Mouse (Mus musculus): Measurements from ENCODE around the gene Pacsin2. TPM values are rescaled to one million over a fixed set of nuclear protein-coding genes. Genes with fewer than 3 reads are reported as not detected.
"Not testable (repeated sequence)": the region's sequence is repeated elsewhere in the genome, so short reads cannot be mapped to it uniquely, and the experiment has no call there.

Pacsin2 gene
- polyA plus RNA-seq, 1 experiment from 2014 or later, result 53.0 TPM

DNA sequence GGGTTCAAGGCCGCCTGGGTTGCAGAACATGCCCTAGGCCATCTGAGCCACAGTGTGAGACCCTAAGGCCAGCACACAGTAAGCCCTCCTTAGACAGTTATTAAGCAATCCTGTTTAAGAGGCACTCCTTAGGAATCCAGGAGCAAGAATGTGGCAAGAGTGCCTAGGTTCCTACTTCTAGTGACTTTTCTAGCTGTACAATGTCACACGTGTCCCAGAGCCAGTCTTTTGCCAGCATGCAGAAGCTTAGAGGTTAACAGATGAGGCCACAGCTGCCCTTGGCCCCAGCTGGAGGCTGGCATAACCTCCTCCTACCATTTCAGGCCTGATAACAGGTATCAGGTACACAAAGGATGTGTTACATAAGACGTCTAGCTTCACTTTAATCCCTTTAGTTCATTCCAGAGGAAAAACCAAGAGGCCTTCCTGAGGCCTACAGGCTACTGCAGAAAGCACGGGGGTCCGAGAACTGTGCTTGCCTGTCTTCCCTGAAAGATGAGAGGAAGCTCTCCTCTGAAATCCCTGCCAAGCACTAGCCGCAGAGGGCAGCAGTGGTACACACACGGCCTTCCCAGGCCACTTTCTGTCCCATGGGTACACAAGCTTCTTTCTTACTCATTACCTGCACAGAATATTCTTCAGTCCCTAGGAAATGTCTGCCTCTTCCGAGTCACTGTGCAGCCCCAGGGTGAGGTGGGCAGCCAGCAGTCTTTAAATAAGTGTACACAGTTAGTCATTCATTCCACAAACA is 55.5 kb downstream of the Pacsin2 start:
- Histone ChIP-seq H3K27me3 (ENCODE audit: control insufficient read depth, insufficient read depth, low read length) (no peaks in the 10 kb centered on the region), H3K4me2 (ENCODE audit: low read length) (no peak overlapping the region), H3K27ac (replicated peaks in 1 of 2; ENCODE audit: control insufficient read depth in 1 of 2, insufficient read depth in 1 of 2, low read depth in 2 of 2, low read length in 2 of 2) (no peak overlapping the region), H3K36me3 (ENCODE audit: control insufficient read depth, insufficient read depth, low read length) (0 out of 2 replicates have a peak, but pooled peaks cover 3% of the 10 kb centered on the region), H3K4me1 (ENCODE audit: control insufficient read depth in 2 of 2, insufficient read depth in 2 of 2, low read length in 2 of 2) (peaks cover 22 to 48% of the 10 kb centered on the region in 2 experiments), H3K9me3 (ENCODE audit: control insufficient read depth, low read length) (no peaks in the 10 kb centered on the region), H3K4me3 (ENCODE audit: control insufficient read depth in 1 of 2, insufficient read depth in 1 of 2, low read depth in 1 of 2, low read length in 2 of 2) (no peak overlapping the region), H3K9ac (ENCODE audit: low read length) (no peak overlapping the region)
- 56% methylated on average over 8 of the region's 8 CpGs for WGBS
- ATAC-seq (ENCODE audit: insufficient number of reproducible peaks, insufficient read depth, low FRiP score, low read depth), result no peak

GRCm38 (mm10) chr15:83408216-83408615 is 56.2 kb downstream of the Pacsin2 start:
- no peak for ATAC-seq (ENCODE audit: insufficient number of reproducible peaks, insufficient read depth, low FRiP score, low read depth)
- H3K27ac ChIP-seq (replicated peaks in 1 of 2; ENCODE audit: control insufficient read depth in 1 of 2, insufficient read depth in 1 of 2, low read depth in 2 of 2, low read length in 2 of 2), result no peak overlapping the region

GRCm38 (mm10) chr15:83407502-83407901 is 56.9 kb downstream of the Pacsin2 start:
- no peak overlapping the region for H3K4me2 ChIP-seq (ENCODE audit: low read length)
- no peaks in the 10 kb centered on the region for H3K27me3 ChIP-seq (ENCODE audit: control insufficient read depth, insufficient read depth, low read length)
- no peak overlapping the region for H3K27ac ChIP-seq (replicated peaks in 1 of 2; ENCODE audit: control insufficient read depth in 1 of 2, insufficient read depth in 1 of 2, low read depth in 2 of 2, low read length in 2 of 2)
- H3K4me1 ChIP-seq (ENCODE audit: control insufficient read depth in 2 of 2, insufficient read depth in 2 of 2, low read length in 2 of 2), result peaks cover 22 to 54% of the 10 kb centered on the region in 2 experiments
- H3K36me3 ChIP-seq (ENCODE audit: control insufficient read depth, insufficient read depth, low read length), result 0 out of 2 replicates have a peak, but pooled peaks cover 1% of the 10 kb centered on the region
- no peak overlapping the region for H3K4me3 ChIP-seq (ENCODE audit: control insufficient read depth in 1 of 2, insufficient read depth in 1 of 2, low read depth in 1 of 2, low read length in 2 of 2)
- 65% methylated on average over 5 of the region's 5 CpGs for WGBS
- ATAC-seq (ENCODE audit: insufficient number of reproducible peaks, insufficient read depth, low FRiP score, low read depth), result no peak
- H3K9me3 ChIP-seq (ENCODE audit: control insufficient read depth, low read length), result no peaks in the 10 kb centered on the region
- H3K9ac ChIP-seq (ENCODE audit: low read length), result no peak overlapping the region

More at GRCm38 (mm10) chr15:83408216-83408615, 56.2 kb downstream of the Pacsin2 start:
- WGBS, result 81% methylated on average over 5 of the region's 5 CpGs
- Histone ChIP-seq H3K27me3 (ENCODE audit: control insufficient read depth, insufficient read depth, low read length) (no peaks in the 10 kb centered on the region), H3K9ac (ENCODE audit: low read length) (no peak overlapping the region), H3K4me2 (ENCODE audit: low read length) (no peak overlapping the region), H3K36me3 (ENCODE audit: control insufficient read depth, insufficient read depth, low read length) (0 out of 2 replicates have a peak, but pooled peaks cover 3% of the 10 kb centered on the region), H3K4me3 (ENCODE audit: control insufficient read depth in 1 of 2, insufficient read depth in 1 of 2, low read depth in 1 of 2, low read length in 2 of 2) (no peak overlapping the region), H3K4me1 (ENCODE audit: control insufficient read depth in 2 of 2, insufficient read depth in 2 of 2, low read length in 2 of 2) (peaks cover 22 to 54% of the 10 kb centered on the region in 2 experiments), H3K9me3 (ENCODE audit: control insufficient read depth, low read length) (no peaks in the 10 kb centered on the region)

GRCm38 (mm10) chr15:83405866-83406265 is 58.5 kb downstream of the Pacsin2 start:
- H3K36me3 ChIP-seq (ENCODE audit: control insufficient read depth, insufficient read depth, low read length); H3K27ac ChIP-seq (replicated peaks in 1 of 2; ENCODE audit: control insufficient read depth in 1 of 2, insufficient read depth in 1 of 2, low read depth in 2 of 2, low read length in 2 of 2); H3K4me3 ChIP-seq (ENCODE audit: control insufficient read depth in 1 of 2, insufficient read depth in 1 of 2, low read depth in 1 of 2, low read length in 2 of 2); H3K9me3 ChIP-seq (ENCODE audit: control insufficient read depth, low read length); H3K4me2 ChIP-seq (ENCODE audit: low read length); ATAC-seq (ENCODE audit: insufficient number of reproducible peaks, insufficient read depth, low FRiP score, low read depth); H3K9ac ChIP-seq (ENCODE audit: low read length); H3K27me3 ChIP-seq (ENCODE audit: control insufficient read depth, insufficient read depth, low read length): not testable (repeated sequence)
- peaks cover 20 to 48% of the 10 kb centered on the region in 2 experiments for H3K4me1 ChIP-seq (ENCODE audit: control insufficient read depth in 2 of 2, insufficient read depth in 2 of 2, low read length in 2 of 2)
- WGBS, result 81% methylated on average over 16 of the region's 40 CpGs

DNA sequence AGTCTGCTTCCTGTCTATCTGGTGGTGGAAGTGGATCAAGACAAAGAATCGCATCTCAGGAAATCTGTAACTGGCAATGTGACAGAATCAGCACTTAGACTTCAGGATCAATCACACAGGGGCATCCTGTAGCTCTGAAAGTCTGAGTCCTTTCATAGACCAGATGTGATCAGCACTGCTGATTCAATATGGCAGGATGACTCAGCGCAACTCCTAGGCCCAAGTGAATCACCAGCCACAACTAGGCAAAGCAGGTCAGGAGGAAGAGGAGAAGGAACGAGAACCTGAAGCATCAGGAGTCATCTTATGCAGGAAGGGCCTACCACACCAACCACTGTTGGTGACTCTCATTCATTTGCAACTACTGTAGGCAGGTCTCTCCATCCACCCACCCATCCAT is 60.4 kb downstream of the Pacsin2 start:
- 77% methylated on average over 3 of the region's 3 CpGs for WGBS

GRCm38 (mm10) chr15:83403016-83403415 is 61.4 kb downstream of the Pacsin2 start:
- no peaks in the 10 kb centered on the region for H3K27me3 ChIP-seq (ENCODE audit: control insufficient read depth, insufficient read depth, low read length)
- H3K36me3 ChIP-seq (ENCODE audit: control insufficient read depth, insufficient read depth, low read length), result peaks cover 5% of the 10 kb centered on the region
- no peak overlapping the region for H3K27ac ChIP-seq (replicated peaks in 1 of 2; ENCODE audit: control insufficient read depth in 1 of 2, insufficient read depth in 1 of 2, low read depth in 2 of 2, low read length in 2 of 2)
- H3K4me2 ChIP-seq (ENCODE audit: low read length), result no peak overlapping the region
- H3K9me3 ChIP-seq (ENCODE audit: control insufficient read depth, low read length), result no peaks in the 10 kb centered on the region
- WGBS, result 72% methylated on average over 5 of the region's 5 CpGs
- H3K4me3 ChIP-seq (ENCODE audit: control insufficient read depth in 1 of 2, insufficient read depth in 1 of 2, low read depth in 1 of 2, low read length in 2 of 2), result no peak overlapping the region
- ATAC-seq (ENCODE audit: insufficient number of reproducible peaks, insufficient read depth, low FRiP score, low read depth), result no peak
- H3K4me1 ChIP-seq (ENCODE audit: control insufficient read depth in 2 of 2, insufficient read depth in 2 of 2, low read length in 2 of 2), result peaks cover 9 to 26% of the 10 kb centered on the region in 2 experiments
- no peak overlapping the region for H3K9ac ChIP-seq (ENCODE audit: low read length)

More for the DNA sequence above, 60.4 kb downstream of the Pacsin2 start:
- no peaks in the 10 kb centered on the region for H3K27me3 ChIP-seq (ENCODE audit: control insufficient read depth, insufficient read depth, low read length)
- no peak overlapping the region for H3K27ac ChIP-seq (replicated peaks in 1 of 2; ENCODE audit: control insufficient read depth in 1 of 2, insufficient read depth in 1 of 2, low read depth in 2 of 2, low read length in 2 of 2)
- H3K4me1 ChIP-seq (ENCODE audit: control insufficient read depth in 2 of 2, insufficient read depth in 2 of 2, low read length in 2 of 2), result peaks cover 9 to 32% of the 10 kb centered on the region in 2 experiments
- H3K4me3 ChIP-seq (ENCODE audit: control insufficient read depth in 1 of 2, insufficient read depth in 1 of 2, low read depth in 1 of 2, low read length in 2 of 2), result no peak overlapping the region
- no peak overlapping the region for H3K9ac ChIP-seq (ENCODE audit: low read length)
- H3K9me3 ChIP-seq (ENCODE audit: control insufficient read depth, low read length), result no peaks in the 10 kb centered on the region
- H3K4me2 ChIP-seq (ENCODE audit: low read length), result no peak overlapping the region
- peaks cover 5% of the 10 kb centered on the region for H3K36me3 ChIP-seq (ENCODE audit: control insufficient read depth, insufficient read depth, low read length)
- ATAC-seq (ENCODE audit: insufficient number of reproducible peaks, insufficient read depth, low FRiP score, low read depth), result no peak

GRCm38 (mm10) chr15:83392722-83393121 is 71.7 kb downstream of the Pacsin2 start:
- Histone ChIP-seq H3K27me3 (ENCODE audit: control insufficient read depth, insufficient read depth, low read length) (no peaks in the 10 kb centered on the region), H3K4me1 (ENCODE audit: control insufficient read depth in 2 of 2, insufficient read depth in 2 of 2, low read length in 2 of 2) (peaks cover 0 to 9% of the 10 kb centered on the region in 2 experiments; a peak in 1 of 4 replicates), H3K4me2 (ENCODE audit: low read length) (no peak overlapping the region), H3K9me3 (ENCODE audit: control insufficient read depth, low read length) (no peaks in the 10 kb centered on the region), H3K27ac (replicated peaks in 1 of 2; ENCODE audit: control insufficient read depth in 1 of 2, insufficient read depth in 1 of 2, low read depth in 2 of 2, low read length in 2 of 2) (no peak overlapping the region), H3K36me3 (ENCODE audit: control insufficient read depth, insufficient read depth, low read length) (peaks cover 43% of the 10 kb centered on the region), H3K9ac (ENCODE audit: low read length) (no peak overlapping the region), H3K4me3 (ENCODE audit: control insufficient read depth in 1 of 2, insufficient read depth in 1 of 2, low read depth in 1 of 2, low read length in 2 of 2) (no peak overlapping the region)
- ATAC-seq (ENCODE audit: insufficient number of reproducible peaks, insufficient read depth, low FRiP score, low read depth), result no peak
- WGBS, result 76% methylated on average over 2 of the region's 2 CpGs

Data from heart, embryonic 14.5 days (tissue).